Mouse (Mus musculus): ENCODE data around the gene Dtnbp1.

Dtnbp1 gene

DNA sequence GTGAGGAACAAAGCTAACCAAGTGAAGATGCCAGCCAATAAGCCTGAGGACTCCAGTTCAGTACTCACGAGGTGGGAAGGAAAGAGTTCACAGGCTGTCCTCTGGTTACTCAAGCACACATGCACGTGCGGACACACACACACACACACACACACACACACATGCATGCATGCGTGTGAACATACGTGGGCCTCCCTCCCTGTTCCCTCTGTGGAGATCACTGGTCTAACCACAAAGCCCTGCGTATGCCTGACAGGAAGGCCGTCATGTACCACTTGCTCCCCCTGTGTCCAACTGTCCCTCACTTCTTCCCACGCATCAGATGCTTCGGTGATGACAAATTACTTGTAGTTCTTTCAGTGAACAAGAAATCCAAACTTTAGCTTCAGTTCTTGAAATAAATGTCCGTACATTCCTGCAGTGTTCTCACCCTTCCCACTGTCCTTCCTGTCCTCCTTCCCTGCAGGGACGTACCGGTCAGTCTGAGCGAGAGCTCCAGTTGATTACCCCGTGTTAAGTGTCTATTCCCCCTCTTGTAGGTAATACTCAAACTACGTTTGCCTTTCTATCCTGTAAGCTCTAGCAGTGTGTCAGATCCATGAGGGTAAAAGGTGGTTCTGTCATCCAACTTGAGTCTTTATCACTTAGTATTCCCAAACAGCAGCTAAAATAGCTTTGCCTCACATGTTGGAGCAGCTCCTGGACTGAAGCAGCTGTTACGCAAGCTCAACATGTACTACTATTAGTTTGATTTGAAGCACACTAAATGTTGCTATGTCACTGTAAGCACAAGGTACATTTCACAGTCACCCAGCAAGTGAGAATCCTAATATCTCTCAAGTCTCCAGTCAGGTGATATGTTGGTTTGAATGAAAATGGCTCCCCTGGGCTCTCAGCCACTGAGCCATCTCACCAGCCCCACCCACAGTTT is 53.4 kb downstream of the Dtnbp1 start:
- in situ Hi-C loops (cut with MboI), result no loop called here

- in situ Hi-C loops (cut with MboI), result no loop called here
Measured at GRCm38 (mm10) chr13:44946880-44947635, 54.9 kb downstream of the Dtnbp1 start.

GRCm38 (mm10) chr13:44943618-44944017 is 58.3 kb downstream of the Dtnbp1 start:
- in situ Hi-C loops (cut with MboI), result no loop called here

- in situ Hi-C loops (cut with MboI), result no loop called here
Measured at GRCm38 (mm10) chr13:44939326-44940035, 62.5 kb downstream of the Dtnbp1 start.

DNA sequence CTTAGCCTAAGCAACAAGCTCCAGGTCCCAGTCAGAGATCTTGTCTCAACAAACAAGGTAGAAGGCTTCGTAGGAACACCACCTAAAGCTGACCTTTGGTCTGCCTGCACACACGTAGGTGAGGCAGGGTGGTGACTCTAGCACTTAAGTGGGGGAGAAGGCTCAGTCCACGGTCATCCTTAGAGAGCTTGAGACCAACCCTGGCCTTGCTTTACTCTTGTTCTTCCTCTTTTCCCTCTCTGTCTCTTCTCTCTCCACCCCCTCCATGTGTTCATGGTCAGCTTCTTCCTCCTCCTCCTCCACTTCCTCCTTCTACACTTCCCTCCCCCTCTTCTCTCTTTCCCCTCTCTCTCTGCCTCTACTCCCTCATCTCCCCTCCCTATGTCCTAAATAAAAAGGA is 64.3 kb downstream of the Dtnbp1 start:
- in situ Hi-C loops (cut with MboI), result no loop called here

GRCm38 (mm10) chr13:44933575-44933974 is 68.4 kb downstream of the Dtnbp1 start:
- in situ Hi-C loops (cut with MboI), result no loop called here

DNA sequence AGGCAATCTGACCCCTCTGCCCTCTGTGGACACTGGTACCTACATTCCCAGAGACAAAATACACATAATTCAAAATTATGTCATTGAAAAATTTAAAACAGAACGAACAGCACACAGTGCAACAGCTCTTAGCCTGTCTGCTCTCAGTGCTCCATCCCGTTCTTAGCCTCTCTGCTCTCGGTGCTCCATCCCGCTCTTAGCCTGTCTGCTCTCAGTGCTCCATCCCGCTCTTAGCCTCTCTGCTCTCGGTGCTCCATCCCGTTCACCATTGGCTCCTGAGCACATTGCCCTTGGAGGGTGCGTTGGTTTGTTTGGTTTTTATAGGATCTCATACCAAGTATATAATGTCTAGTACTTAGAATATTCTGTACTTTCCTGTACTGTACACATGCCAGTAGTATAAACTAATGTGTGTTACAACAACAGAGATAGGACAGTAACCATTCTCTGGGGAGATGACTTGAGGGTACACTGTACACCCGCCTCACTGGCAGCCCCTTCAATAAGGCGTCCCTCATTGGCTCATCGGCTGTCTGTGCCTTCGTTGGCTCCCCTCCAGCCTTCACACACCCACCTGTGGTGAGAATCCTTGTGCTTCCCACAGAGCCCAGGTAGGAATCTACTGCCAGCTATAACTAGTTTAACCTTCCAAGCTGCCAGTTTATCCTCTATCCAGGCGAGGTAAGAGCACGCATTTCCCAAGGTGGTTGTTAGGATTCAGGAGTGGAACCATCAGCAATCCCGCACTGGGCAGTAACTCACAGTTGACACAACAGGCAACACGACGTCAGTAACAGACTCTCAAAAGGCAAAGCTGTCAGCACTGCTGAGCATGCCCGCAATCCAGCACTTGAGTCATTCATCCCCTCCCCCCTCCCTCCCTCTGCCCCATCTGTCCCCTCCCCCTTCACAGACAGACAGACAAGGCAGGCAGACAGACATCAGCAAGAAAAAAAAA is 69.4 kb downstream of the Dtnbp1 start:
- in situ Hi-C loops (cut with MboI), result no loop called here

- in situ Hi-C loops (cut with MboI), result no loop called here
Measured at GRCm38 (mm10) chr13:44926311-44926710, 75.6 kb downstream of the Dtnbp1 start.

DNA sequence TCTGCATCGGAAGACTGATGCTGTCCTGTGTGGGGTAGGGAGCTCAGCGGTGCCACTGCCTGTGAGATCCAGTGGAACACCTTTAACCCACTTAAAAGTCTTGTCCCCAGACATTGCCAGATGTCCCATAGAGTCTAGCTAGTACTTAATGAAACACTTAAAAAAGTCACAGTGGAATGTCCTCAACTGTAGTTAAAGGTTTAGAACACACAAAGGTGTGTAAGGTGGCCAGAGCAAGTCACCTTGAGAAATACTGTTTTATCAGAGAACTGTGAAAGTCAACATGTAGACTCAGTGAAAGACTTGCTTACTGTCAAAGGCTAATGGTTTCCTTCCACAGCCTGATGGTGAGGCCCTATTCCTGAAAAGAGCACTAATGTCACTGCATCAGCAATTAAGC is 76.8 kb downstream of the Dtnbp1 start:
- in situ Hi-C loops (cut with MboI), result no loop called here

DNA sequence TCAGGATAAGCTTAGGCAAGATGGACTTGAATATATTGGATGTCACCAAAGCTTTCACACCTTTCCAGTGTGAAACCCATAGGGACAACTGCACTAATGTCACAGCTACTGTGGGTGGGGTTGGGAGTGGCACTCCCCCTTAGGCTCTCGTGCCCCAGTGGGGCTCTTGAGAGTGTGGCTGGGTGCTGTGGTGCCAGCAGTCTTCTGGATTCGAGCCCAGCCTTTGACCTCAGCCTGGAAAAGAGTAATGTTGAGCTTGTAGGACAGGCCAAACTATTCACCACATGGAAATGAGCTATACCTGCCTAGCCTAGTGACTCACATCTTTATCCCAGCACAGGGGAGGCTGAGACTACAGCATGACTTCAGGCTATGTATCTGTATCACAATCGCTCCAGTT is 77.9 kb downstream of the Dtnbp1 start:
- in situ Hi-C loops (cut with MboI), result no loop called here

- in situ Hi-C loops (cut with MboI), result no loop called here
Measured at GRCm38 (mm10) chr13:44921721-44922120, 80.2 kb downstream of the Dtnbp1 start.

DNA sequence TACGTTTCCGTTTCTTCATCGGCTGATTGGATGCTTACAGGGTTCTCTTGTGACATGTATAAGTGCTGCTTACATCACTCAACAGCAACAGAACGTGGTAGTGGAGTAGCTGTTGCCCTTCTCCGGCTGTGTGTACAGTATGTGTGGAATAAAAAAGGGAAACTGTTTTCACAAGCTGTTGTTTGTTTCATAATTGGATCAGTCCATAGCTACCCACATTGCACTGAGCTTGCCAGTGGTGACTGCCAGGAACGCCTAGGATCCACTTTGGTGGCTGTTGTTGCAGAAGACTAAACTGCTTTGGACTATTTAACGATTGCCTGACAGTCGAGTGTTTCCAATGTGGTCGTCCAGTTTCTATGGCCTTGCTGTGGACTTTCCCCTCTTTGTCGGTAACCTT is 80.9 kb downstream of the Dtnbp1 start:
- in situ Hi-C loops (cut with MboI), result no loop called here

DNA sequence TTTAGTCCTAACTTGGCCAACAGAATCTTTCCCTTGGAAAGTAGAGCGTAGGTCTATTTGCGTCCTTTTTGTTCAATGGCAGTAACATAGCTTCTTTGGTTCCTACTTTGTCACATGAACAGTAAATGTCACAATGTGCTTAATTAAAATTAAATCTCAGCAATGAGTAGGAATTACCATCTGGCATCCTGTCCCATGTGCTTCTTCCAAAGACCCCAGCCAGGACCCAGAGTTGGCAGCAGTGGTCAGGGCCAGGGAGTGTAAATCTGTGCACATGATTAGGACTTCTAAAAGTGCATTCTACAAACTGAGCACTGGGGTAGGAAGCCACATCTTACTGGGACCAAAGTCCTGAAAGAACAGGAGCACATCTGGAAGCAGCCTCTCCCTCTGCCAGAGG is 83.7 kb downstream of the Dtnbp1 start:
- in situ Hi-C loops (cut with MboI), result no loop called here

GRCm38 (mm10) chr13:44917202-44917601 is 84.7 kb downstream of the Dtnbp1 start:
- in situ Hi-C loops (cut with MboI), result no loop called here

GRCm38 (mm10) chr13:44915945-44916344 is 86.0 kb downstream of the Dtnbp1 start:
- in situ Hi-C loops (cut with MboI), result no loop called here

DNA sequence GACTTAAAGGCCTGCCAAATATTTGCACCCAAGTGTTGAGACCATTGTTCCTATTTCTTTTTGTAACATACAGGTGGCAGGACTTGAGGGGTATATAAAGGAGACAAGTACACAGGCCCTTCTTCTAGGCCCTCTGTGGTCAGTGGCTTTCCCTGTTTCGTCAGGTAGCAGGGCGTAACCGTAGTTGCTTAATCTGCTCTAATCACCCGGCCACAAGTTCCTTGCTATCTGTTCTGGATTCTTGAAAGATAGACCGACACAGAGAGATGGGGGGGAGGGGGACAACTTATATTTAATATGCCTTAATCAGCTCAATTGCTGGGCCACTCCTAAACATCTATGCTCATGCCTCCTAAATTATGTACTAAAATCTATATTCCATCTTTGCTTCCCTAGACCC is 86.6 kb downstream of the Dtnbp1 start:
- in situ Hi-C loops (cut with MboI), result no loop called here

- in situ Hi-C loops (cut with MboI), result no loop called here
Measured at GRCm38 (mm10) chr13:44913560-44913959, 88.4 kb downstream of the Dtnbp1 start.

- in situ Hi-C loops (cut with MboI), result no loop called here
Measured at GRCm38 (mm10) chr13:44912851-44913250, 89.1 kb downstream of the Dtnbp1 start.

GRCm38 (mm10) chr13:44908790-44909189 is 93.2 kb downstream of the Dtnbp1 start:
- in situ Hi-C loops (cut with MboI), result no loop called here

DNA sequence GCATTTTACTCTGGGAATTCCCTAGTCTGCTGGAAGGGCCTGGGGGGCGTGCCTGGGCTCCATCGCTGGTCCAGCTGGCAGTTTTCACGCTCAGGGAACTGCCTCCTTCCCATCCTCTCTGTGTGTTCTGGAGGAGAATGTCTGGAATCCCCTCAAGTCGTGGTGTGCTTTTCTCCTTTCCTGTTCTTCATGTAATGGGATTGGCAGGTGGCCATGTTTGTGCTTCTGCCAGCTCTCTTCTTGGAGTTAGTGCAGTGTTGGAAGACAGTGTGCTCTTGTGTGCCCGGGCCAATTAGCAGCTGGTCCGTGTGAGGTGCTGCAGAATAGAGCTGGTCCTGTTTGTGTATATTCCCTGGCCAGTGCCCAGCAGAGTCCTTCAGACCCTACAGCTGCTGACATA is 94.2 kb downstream of the Dtnbp1 start:
- in situ Hi-C loops (cut with MboI), result no loop called here

DNA sequence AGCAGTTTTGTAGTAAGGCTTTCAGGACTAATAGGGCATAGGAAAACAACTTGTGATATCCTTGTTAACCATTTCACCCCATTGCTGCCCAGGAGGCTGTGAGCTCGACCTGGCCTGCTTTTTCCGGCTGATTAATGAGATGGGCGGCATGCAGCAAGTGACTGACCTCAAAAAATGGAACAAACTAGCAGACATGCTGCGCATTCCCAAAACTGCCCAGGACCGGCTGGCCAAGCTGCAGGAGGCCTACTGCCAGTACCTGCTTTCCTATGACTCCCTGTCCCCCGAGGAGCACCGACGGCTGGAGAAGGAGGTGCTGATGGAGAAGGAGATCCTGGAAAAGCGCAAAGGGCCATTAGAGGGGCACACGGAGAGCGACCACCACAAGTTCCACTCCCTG is 95.8 kb downstream of the Dtnbp1 start:
- in situ Hi-C loops (cut with MboI), result no loop called here
